Mouse (Mus musculus) neutrophil, adult 5-6 weeks (primary cell): ENCODE results near the gene Cdk2. TPM values are rescaled to one million over a fixed set of nuclear protein-coding genes. Genes with fewer than 3 reads are reported as not detected.

Experiments used
- ATAC-seq: fragments of 151-379, 151-347 bp; 2 replicates; pipeline ENCODE4 v1.8.0; 2017; ENCODE audit warnings: mild to moderate bottlenecking, moderate TSS enrichment; ENCODE audit not compliant: insufficient number of reproducible peaks, poor library complexity, low FRiP score, severe bottlenecking; ENCODE audit errors: extremely low read depth
- total RNA-seq: library from RNA; stranded (forward); fragments of 200-1000 nt; gene quantifications from 2 replicates; pipeline ENCODE4 v1.2.3, GENCODE M21; 2017

The Cdk2 gene
- total RNA-seq, 1 experiment from 2014 or later: 40.6 TPM

DNA sequence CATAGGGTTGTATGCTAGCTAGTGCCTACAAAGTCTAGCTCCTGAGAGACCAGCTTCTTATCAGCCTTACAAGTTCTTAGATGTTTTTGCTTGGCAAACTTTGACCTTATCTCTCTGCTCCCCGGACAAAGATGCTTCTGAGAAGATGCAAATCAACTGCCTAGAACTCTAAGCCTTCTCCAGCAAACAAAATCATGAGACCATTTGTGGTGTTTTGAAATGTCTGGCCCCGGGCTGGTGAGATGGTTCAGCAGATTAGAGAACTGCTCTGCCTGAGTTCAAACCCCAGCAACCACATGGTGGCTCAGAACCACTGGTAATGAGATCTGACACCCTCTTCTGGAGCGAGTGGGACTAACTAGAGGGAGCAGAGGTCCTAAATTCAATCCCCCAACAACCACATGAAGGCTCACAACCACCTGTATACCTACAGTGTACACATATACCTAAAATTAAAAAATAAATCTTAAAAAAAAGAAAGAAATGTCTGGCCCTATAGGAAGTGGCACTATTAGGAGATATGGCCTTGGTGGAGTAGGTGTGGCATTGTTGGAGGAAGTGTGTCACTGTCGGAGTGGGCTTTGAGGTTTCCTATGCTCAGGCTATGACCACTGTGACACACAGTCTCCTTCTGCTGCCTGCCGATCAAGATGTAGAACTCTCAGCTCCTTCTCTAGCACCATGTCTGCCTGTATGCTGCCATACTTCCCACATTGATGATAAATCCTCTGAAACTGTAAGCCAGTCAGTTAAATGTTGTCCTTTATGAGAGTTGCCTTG lies 41.2 kb downstream of the Cdk2 start:
- no peak for ATAC-seq

GRCm38 (mm10) chr10:128662465-128662864 lies 42.4 kb downstream of the Cdk2 start:
- ATAC-seq: no peak

GRCm38 (mm10) chr10:128659490-128659889 lies 45.3 kb downstream of the Cdk2 start:
- no peak for ATAC-seq

GRCm38 (mm10) chr10:128657844-128658243 lies 47.0 kb downstream of the Cdk2 start:
- ATAC-seq: no peak

GRCm38 (mm10) chr10:128656731-128657130 lies 48.1 kb downstream of the Cdk2 start:
- ATAC-seq: no peak

GRCm38 (mm10) chr10:128655254-128655653 lies 49.6 kb downstream of the Cdk2 start:
- ATAC-seq: no peak

DNA sequence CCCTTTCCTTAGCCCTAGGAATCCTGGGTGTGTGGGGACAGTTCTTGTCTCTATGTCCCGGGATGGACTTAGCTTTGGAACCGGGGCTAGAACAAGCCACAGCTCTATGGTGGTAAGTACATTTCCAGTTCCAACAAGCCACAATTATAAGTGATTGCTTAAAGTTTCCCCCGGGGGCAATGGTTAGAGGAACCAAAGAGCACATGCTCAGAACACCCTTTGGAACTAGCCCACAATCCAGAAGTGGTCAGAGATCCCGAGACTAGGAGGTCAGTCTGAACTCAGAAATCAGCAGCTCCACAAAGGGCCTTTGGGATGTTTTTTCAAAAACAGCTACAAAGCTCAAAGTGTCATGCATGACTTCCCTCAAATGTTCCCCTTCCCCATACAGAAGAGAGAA lies 51.0 kb downstream of the Cdk2 start:
- no peak for ATAC-seq

Other genes starting within 250 kb of the Cdk2 start
- gene Smarcc2, start 245.8 kb downstream of the Cdk2 start, total RNA-seq: 117 and 119 TPM in 2 replicates
- 1,334 and 1,420 TPM in 2 replicates for gene Myl6, start 210.9 kb downstream of the Cdk2 start, total RNA-seq
- gene Myl6b, start 206.3 kb downstream of the Cdk2 start, total RNA-seq: 0.58 and 2.0 TPM in 2 replicates
- gene Esyt1, start 179.2 kb downstream of the Cdk2 start, total RNA-seq: 158 and 160 TPM in 2 replicates
- 36.2 and 37.9 TPM in 2 replicates for gene Zc3h10, start 157.3 kb downstream of the Cdk2 start, total RNA-seq
- gene Rpl41, start 155.7 kb downstream of the Cdk2 start, total RNA-seq: 1,707 and 2,029 TPM in 2 replicates
- 47.6 and 55.1 TPM in 2 replicates for gene Pa2g4, start 139.0 kb downstream of the Cdk2 start, total RNA-seq
- gene Erbb3, start 115.4 kb downstream of the Cdk2 start, total RNA-seq: 1.3 and 1.6 TPM in 2 replicates
- 404 and 420 TPM in 2 replicates for gene Rps26, start 78.3 kb downstream of the Cdk2 start, total RNA-seq
- gene Ikzf4, start 59.0 kb downstream of the Cdk2 start, total RNA-seq: 0.35 TPM in 1 of 2 replicates, not detected in the other
- 4.3 and 6.2 TPM in 2 replicates for gene Suox, start 31.0 kb downstream of the Cdk2 start, total RNA-seq
- 129 and 132 TPM in 2 replicates for gene Rab5b, start 8.8 kb downstream of the Cdk2 start, total RNA-seq
- gene Pmel, start 836 bp downstream of the Cdk2 start, total RNA-seq: not detected in 2 replicates
- gene Dgka, start 39.8 kb upstream of the Cdk2 start, total RNA-seq: 264 and 290 TPM in 2 replicates
- gene Pym1, start 42.9 kb upstream of the Cdk2 start, total RNA-seq: 56.3 and 57.8 TPM in 2 replicates
- 4.2 and 4.4 TPM in 2 replicates for gene Mmp19, start 85.9 kb upstream of the Cdk2 start, total RNA-seq
- 77.7 and 87.9 TPM in 2 replicates for gene Dnajc14, start 99.0 kb upstream of the Cdk2 start, total RNA-seq
- 7.9 and 8.0 TPM in 2 replicates for gene Tmem198b, start 99.3 kb upstream of the Cdk2 start, total RNA-seq
- gene Sarnp, start 112.3 kb upstream of the Cdk2 start, total RNA-seq: 77.9 and 106 TPM in 2 replicates
- 20.0 TPM in 2 replicates for gene Ormdl2, start 116.6 kb upstream of the Cdk2 start, total RNA-seq
- gene Gdf11, start 186.7 kb upstream of the Cdk2 start, total RNA-seq: 19.9 and 22.1 TPM in 2 replicates
- 22.8 and 30.5 TPM in 2 replicates for gene Cd63, start 196.0 kb upstream of the Cdk2 start, total RNA-seq
- gene Rdh5, start 217.9 kb upstream of the Cdk2 start, total RNA-seq: 7.4 and 9.5 TPM in 2 replicates
- gene Bloc1s1, start 219.0 kb upstream of the Cdk2 start, total RNA-seq: 58.3 and 85.6 TPM in 2 replicates
- gene Itga7, start 228.8 kb upstream of the Cdk2 start, total RNA-seq: 0.25 and 0.35 TPM in 2 replicates